Mouse (Mus musculus) intestine, embryonic 14.5 days (tissue): Measurements from ENCODE around the gene 2610507B11Rik. TPM values are rescaled to one million over a fixed set of nuclear protein-coding genes. Genes with fewer than 3 reads are reported as not detected.

Source experiments
- ATAC-seq: fragments of 200-750 bp; cut with Nextera tagmentation; replicated peaks from 2 replicates; pipeline ENCODE4 v1.8.0; 2017; ENCODE audit warnings: low read depth, moderate number of reproducible peaks, moderate TSS enrichment, moderate library complexity; ENCODE audit not compliant: low FRiP score, low TSS enrichment
- DNase-seq: peaks from one replicate; pipeline ENCODE4 v3.0.0-alpha.2; 2018; ENCODE audit warnings: low spot score
- H3K27ac ChIP-seq: fragments of 300-500 bp; sonication (generic); 2 replicates; pipeline ENCODE4 v1.5.1; 2014; ENCODE audit warnings: low read depth, mild to moderate bottlenecking, control low read depth
- H3K27me3 ChIP-seq: fragments of 300-500 bp; sonication (generic); replicated peaks from 2 replicates; pipeline ENCODE4 v1.6.1; 2014; ENCODE audit warnings: low read length, control low read depth; ENCODE audit not compliant: control insufficient read depth, insufficient read depth
- H3K36me3 ChIP-seq: fragments of 300-500 bp; sonication (generic); 2 replicates; pipeline ENCODE4 v1.6.1; 2014; ENCODE audit warnings: low read length, control low read depth; ENCODE audit not compliant: control insufficient read depth, insufficient read depth
- H3K4me1 ChIP-seq: fragments of 300-500 bp; sonication (generic); replicated peaks from 2 replicates; pipeline ENCODE4 v1.6.1; 2014; ENCODE audit warnings: low read length, control low read depth, mixed read lengths; ENCODE audit not compliant: control insufficient read depth, insufficient read depth
- H3K4me2 ChIP-seq: fragments of 300-500 bp; sonication (generic); 2 replicates; pipeline ENCODE4 v1.6.1; 2014; ENCODE audit warnings: low read length
- H3K4me3 ChIP-seq: fragments of 300-500 bp; sonication (generic); 2 replicates; pipeline ENCODE4 v1.5.1; 2014; ENCODE audit warnings: low read depth, low read length, control low read depth, mixed read lengths
- H3K9ac ChIP-seq: fragments of 300-500 bp; sonication (generic); 2 replicates; pipeline ENCODE4 v1.6.1; 2014; ENCODE audit warnings: mild to moderate bottlenecking, low read length
- H3K9me3 ChIP-seq: fragments of 300-500 bp; sonication (generic); 2 replicates; pipeline ENCODE4 v1.6.1; 2016; ENCODE audit warnings: low read length, control low read depth; ENCODE audit not compliant: control insufficient read depth
- WGBS: fragments of 180-500 bp; shearing (Covaris S2); extraction: QIAGEN DNeasy Blood & Tissue Kit; methylation state at CpG from one replicate; pipeline ENCODE4 v1.1.7; 2014; 5-methylcytosine and 5-hydroxymethylcytosine counted together
- polyA plus RNA-seq: library from polyadenylated mRNA; unstranded; fragments of >200 nt; fragmentation: Nextera tagmentation; extraction: Ambion mirVana; gene quantifications from 2 replicates; pipeline ENCODE4 v1.2.1, GENCODE M21; 2014

Gene 2610507B11Rik
- polyA plus RNA-seq = 74.4 and 75.6 TPM in 2 replicates

DNA sequence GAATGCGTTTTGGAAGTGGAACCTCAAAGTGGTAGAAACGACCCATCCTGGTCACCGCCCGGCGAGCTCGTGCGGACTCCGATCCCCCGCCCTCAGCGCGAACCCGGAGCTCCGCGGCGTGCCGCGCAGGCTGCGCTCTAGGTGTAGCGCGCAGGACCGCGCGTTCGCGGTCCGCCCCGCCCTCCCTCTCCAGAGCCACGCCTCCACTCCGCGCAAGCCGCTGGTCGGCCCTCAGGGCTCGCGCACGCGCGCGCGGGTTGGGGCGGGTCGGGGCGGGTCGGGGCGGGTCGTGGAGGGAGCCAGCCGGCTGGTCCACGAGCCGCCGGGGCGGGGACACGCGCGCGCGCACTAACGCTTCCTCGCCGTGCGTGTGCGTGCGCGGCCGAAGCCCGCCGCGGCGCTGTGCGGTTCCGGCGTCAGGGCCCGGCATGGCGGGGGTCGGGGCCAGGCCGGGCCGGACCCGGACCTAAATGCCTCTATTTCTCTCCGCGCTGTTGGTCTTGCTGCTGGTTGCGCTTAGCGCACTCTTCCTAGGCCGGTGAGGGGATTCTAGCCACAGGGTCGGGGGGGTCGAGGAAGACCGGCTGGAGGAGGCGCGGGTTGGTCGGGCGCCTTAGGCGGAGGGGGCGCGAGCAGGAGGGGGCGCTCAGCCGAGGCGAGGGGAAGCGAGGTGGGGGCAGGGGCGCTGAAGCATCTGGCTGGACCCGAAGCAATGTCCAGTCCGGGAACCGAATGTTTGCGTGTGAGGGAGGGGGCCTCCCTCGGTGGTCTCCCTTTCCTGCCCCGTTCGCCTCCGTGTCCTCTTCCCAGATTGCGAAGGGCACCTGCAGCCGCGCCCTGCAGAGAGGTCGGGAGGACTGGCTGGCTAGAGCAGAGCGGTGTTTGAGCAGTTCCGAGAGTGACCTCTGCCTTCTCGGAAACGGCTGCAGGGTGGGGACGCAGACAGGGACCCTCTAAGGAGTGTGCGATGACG is at the start of gene 2610507B11Rik:
TSS of gene 2610507B11Rik (plus strand) at position 373 of the 973 bp plus-strand sequence.
- under 1% methylated on average over 100 of the region's 115 CpGs for WGBS
- DNase-seq = peak; percentile 92
- peaks cover 6% of the 10 kb centered on the region; the same call in 1 of the 2 replicates for H3K4me1 ChIP-seq
- ATAC-seq = peak; percentile 91
- H3K27ac ChIP-seq = peak within 1 kb of the TSS; percentile 77
- peak within 1 kb of the TSS; percentile 67 for H3K4me2 ChIP-seq
- peaks cover 34% of the 10 kb centered on the region for H3K36me3 ChIP-seq
- no peaks in the 10 kb centered on the region for H3K9me3 ChIP-seq
- H3K9ac ChIP-seq = peak within 1 kb of the TSS; percentile 78
- peak within 1 kb of the TSS; percentile 94 for H3K4me3 ChIP-seq
- H3K27me3 ChIP-seq = 0 out of 2 replicates have a peak, but pooled peaks cover 9% of the 10 kb centered on the region

DNA sequence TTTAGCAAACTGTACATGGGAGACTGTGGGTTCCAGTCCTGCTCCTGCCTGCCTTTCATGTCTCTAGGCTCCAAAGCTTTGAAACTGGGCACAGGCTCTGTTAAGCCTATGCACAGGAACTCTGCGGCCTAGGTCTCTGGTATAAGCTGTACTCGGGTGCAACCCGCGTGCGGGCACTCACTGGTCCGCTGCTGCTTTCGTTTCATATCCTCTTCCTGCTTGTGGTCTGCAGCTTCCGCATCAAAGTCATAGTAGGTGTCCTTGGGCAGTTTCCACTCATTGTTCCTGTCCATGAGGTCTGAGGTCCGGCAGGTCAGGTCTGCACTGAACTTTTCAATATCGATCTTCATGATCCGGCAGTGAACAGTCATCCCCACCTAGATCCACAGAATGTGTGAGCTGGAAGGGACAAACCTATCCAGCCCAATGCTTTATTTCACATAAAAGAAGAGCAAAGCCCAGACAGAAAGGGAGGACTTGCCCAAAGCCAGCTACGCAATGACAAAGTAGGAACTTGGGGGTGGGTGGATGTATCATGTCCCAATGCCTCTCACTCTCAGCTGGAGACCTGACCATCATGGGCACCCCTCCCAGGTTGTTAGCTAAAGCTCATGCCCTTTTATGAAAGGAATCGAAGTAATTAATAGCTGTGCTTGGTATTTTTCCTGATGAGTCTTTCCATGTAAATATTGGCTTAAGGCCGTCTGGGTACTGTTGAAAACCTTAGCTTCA is 48.3 kb upstream of the 2610507B11Rik start:
- Histone ChIP-seq H3K27me3 (no peaks in the 10 kb centered on the region), H3K27ac (no peak overlapping the region), H3K4me2 (no peak overlapping the region), H3K9me3 (no peaks in the 10 kb centered on the region), H3K9ac (no peak overlapping the region), H3K4me1 (no peaks in the 10 kb centered on the region), H3K4me3 (no peak overlapping the region), H3K36me3 (peaks cover 98% of the 10 kb centered on the region)
- ATAC-seq (no peak), DNase-seq (no peak)
- WGBS = 94% methylated on average over 14 of the region's 14 CpGs

DNA sequence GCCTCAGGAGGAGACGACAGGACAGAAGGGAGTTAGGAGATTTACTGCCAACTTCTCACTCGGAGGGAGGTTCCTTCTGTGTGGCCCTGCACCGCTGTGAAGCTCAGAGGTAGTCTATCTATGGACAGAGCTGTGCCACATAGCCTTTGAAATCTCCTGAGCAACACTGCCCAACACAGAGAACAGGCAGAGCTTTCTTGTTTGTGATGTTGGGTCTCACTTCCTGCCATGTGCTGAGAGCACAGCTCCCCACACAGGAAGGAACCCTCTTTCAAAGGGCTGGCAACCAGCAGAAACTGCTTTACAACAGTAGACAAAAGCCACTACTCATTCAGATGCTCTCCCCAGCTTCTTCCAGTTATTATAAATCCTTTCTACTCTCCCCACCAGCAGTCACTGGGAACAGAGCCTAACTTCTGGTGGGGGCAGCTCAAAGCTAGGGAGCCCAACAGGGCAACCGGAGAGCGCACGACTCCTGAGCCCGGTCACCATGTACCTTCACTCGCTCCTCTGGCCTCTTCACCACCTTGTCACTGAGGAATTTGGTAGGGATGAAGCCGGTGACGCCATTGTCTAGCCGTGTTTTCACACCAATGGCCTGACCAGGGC is 45.7 kb upstream of the 2610507B11Rik start:
- Histone ChIP-seq H3K9me3 (no peaks in the 10 kb centered on the region), H3K27ac (no peak overlapping the region), H3K4me3 (no peak overlapping the region), H3K36me3 (peaks cover 98% of the 10 kb centered on the region), H3K9ac (no peak overlapping the region), H3K4me1 (no peaks in the 10 kb centered on the region), H3K4me2 (no peak overlapping the region), H3K27me3 (no peaks in the 10 kb centered on the region)
- WGBS = 88% methylated on average over 11 of the region's 11 CpGs
- ATAC-seq (no peak), DNase-seq (no peak)

DNA sequence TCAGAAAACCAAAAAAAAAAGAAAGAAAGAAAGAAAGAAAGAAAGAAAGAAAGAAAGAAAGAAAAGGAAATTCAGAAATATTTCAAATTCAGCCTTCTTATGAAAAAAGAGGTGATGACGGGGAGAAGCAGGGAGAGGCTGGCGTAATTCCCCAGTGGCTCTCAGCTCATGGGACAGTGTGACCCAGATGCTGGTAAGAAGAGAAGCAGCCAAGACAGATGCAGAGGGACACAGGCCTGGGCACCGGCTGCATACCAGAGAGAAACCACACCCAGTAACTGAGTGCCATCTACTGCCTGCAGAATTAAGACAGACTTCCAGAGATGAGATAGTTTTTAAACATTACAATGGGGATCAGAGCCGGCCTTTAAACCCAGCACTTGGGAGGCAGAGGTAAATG is 38.0 kb upstream of the 2610507B11Rik start:
- ATAC-seq (no peak), DNase-seq (no peak)
- H3K27me3 ChIP-seq = no peaks in the 10 kb centered on the region
- WGBS = 93% methylated on average over 4 of the region's 4 CpGs
- H3K4me1 ChIP-seq = no peaks in the 10 kb centered on the region
- H3K9ac ChIP-seq = no peak overlapping the region
- no peaks in the 10 kb centered on the region for H3K9me3 ChIP-seq
- H3K4me2 ChIP-seq = no peak overlapping the region
- no peak overlapping the region for H3K27ac ChIP-seq
- peaks cover 98% of the 10 kb centered on the region for H3K36me3 ChIP-seq
- H3K4me3 ChIP-seq = no peak overlapping the region

DNA sequence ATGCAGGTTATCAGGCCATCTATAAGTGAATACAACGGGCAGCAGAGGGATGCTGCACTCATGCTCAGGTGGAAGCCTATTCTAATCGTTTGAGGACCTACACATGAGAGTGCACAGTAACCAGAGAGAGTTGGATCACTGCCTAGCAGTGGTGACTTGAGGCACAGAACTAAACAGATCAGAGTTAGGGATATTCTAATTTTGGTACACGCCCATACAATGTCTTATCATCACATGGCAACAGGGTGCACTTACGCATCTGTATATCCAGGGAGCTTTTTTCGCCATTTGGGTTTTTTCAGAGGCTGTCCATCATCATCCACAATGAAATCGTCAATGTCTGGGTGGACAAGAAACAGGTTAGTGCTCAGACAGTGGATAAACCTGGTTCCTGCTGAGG is 30.0 kb upstream of the 2610507B11Rik start:
- Histone ChIP-seq H3K4me2 (no peak overlapping the region), H3K27me3 (no peaks in the 10 kb centered on the region), H3K9me3 (no peaks in the 10 kb centered on the region), H3K9ac (no peak overlapping the region), H3K4me3 (no peak overlapping the region), H3K4me1 (no peaks in the 10 kb centered on the region), H3K36me3 (peaks cover 87% of the 10 kb centered on the region), H3K27ac (no peak overlapping the region)
- DNase-seq (no peak), ATAC-seq (no peak)
- WGBS = 93% methylated on average over 6 of the region's 6 CpGs

DNA sequence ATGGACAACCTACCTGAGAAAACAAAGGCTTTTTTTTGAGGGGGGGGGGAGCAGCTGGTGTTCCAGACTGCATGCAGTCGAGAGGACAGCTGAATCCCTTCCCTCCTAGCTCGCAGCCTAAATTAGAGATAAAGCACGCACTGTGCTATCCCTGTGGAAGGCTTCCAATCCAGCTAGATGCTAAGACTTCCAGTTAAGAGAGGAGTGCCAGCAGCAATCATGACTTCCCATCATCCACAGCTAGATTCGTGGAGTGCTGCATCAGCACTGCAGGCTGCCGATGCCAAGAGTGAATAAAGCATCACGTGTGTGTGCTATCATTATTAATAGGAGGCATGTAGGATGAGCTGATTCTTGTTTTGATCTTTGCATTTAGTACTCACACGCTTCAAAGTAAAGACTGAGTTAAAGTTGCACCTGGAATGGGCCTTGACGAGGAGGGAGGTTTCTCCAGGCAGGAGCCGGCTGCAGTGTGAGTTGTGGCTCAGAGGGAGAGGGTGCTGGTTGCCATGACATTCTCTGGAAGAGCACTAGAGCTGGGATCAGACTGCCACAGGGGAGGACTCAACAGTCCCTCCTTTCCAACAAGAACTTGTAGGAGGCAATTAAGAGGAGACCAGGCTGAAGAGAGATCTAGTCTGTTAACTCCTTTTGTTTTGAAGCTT is 21.2 kb upstream of the 2610507B11Rik start:
- ATAC-seq (no peak), DNase-seq (no peak)
- no peak overlapping the region for H3K4me2 ChIP-seq
- H3K4me1 ChIP-seq = peaks cover 10% of the 10 kb centered on the region
- WGBS = 90% methylated on average over 9 of the region's 9 CpGs
- H3K4me3 ChIP-seq = no peak overlapping the region
- no peaks in the 10 kb centered on the region for H3K27me3 ChIP-seq
- H3K9ac ChIP-seq = no peak overlapping the region
- no peaks in the 10 kb centered on the region for H3K9me3 ChIP-seq
- H3K27ac ChIP-seq = no peak overlapping the region
- peaks cover 26% of the 10 kb centered on the region for H3K36me3 ChIP-seq

DNA sequence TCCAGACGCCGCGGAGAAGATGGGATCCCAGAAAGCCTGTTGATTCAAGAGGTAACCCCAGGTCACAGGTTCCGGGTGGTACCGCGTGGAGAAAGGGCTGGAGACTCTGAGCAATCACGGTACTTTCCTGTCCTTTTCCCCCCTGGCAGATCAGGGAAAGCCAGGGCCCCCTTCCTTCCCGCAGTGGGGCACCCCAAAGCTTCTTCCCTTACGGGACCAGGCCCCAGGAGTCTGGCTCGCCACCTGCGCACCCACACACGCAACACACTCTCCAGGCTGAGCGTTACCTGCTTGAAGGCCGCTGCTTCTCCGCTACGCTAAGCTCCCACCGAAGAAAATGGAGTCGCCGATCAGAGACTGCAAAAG is 16.3 kb upstream of the 2610507B11Rik start:
- ATAC-seq (peak; percentile 21; the same call in 1 of the 2 replicates), DNase-seq (no peak)

More for the DNA sequence above, 16.3 kb upstream of the 2610507B11Rik start:
- Histone ChIP-seq H3K27me3 (no peaks in the 10 kb centered on the region), H3K9ac (peak overlapping the region; percentile 91), H3K4me1 (peaks cover 27% of the 10 kb centered on the region), H3K4me2 (peak overlapping the region; percentile 86), H3K36me3 (peaks cover 13% of the 10 kb centered on the region), H3K9me3 (no peaks in the 10 kb centered on the region), H3K4me3 (peak overlapping the region; percentile 98), H3K27ac (peak overlapping the region; percentile 91)
- WGBS = 1% methylated on average over 19 of the region's 19 CpGs
